Mouse (Mus musculus): ENCODE data around the gene Cwh43.

The Cwh43 gene

DNA sequence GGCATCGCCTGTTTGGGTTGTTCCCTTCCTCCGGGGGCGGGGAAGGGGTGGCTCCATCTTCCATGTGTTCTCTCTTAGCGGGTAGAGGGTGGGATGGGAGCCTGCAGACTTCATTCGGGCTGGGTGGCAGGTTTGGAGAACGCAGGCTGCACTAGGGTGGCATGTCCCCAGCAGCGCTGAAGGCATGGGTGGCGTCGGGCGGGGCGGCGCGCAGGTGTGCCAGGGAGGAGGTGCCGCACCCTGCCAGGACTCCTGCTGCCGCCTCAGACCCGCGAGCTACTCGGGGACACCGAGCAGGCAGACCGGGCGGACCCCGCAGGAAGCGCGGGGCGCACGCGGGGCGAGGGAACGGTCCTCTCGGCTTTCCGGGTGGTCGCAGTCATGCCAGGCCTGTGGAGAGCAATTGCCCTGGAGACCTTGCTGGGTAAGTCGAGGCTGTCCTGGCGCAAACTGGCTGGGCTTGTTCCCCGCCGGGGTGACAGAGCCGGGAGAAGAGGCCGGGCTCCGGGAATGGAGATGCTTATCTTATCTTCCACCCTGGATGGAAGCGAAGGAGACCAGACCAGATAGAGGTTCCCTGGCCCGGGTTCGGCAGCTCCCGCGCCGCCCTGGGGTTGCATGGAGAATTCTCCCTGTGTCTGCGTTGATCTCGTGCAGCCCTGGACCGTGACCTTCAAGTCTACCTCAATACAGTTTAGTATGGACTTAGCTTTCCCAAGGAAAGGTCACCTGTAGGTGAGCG lies at the start of gene Cwh43:
Gene Cwh43 (plus strand): TSS at position 95 of the 742 bp plus-strand sequence.
- DNase-seq (ENCODE audit: low spot score) = no peak

DNA sequence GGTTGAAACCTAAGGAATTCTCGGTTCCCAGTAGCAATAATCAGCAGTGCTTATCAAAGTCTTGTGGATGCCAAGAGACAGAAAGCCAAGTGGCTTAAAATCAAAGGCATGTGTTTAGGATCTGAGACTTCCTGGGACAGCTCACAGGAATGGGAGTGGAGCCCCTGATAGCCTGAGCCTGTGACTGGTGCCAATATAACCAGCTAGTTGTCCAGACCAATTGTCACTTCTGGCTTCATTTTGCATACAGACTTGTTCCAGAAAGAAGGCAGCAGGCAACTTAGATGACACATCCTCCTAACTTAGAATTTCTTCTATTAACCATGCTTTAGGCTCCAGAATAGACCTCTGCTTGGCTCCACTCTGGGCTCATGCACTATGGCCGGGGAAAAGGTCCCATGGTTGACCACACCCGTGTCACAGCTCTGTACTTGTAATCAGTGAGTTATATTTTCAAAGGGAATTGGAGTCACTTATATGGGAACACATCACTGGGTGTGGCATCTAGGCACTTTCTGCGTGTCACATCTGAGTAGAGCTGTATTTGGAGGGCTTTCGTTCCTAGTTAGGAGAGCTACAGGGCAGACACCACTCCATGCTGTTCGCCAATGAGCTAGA lies 46.6 kb upstream of the Cwh43 start:
- no peak for DNase-seq (ENCODE audit: low spot score)

- no peak for DNase-seq (ENCODE audit: low spot score)
Observed at GRCm38 (mm10) chr5:73359752-73360141, 46.1 kb upstream of the Cwh43 start.

GRCm38 (mm10) chr5:73360240-73360639 lies 45.6 kb upstream of the Cwh43 start:
- DNase-seq (ENCODE audit: low spot score) = no peak

DNA sequence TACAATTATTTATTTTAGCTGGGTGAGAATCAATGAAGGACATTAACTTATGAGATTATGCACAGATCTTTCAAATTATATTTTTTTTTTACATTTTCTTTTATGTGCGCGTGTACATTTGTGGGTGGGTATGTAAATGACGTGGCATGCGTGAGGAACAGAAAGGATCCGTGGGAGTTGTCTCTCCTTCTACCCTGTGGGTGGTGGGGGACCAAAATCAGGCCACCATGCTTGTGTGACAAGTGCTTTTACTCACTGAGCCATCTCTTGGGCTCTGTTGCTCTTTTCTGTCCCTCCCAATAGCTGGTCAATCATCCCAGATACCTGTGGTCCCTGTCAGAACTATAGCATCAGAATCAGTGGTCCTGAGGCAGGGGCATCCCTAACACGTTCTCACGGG lies 43.5 kb upstream of the Cwh43 start:
- DNase-seq (ENCODE audit: low spot score) = no peak

- no peak for DNase-seq (ENCODE audit: low spot score)
Observed at GRCm38 (mm10) chr5:73362791-73363190, 43.1 kb upstream of the Cwh43 start.

DNA sequence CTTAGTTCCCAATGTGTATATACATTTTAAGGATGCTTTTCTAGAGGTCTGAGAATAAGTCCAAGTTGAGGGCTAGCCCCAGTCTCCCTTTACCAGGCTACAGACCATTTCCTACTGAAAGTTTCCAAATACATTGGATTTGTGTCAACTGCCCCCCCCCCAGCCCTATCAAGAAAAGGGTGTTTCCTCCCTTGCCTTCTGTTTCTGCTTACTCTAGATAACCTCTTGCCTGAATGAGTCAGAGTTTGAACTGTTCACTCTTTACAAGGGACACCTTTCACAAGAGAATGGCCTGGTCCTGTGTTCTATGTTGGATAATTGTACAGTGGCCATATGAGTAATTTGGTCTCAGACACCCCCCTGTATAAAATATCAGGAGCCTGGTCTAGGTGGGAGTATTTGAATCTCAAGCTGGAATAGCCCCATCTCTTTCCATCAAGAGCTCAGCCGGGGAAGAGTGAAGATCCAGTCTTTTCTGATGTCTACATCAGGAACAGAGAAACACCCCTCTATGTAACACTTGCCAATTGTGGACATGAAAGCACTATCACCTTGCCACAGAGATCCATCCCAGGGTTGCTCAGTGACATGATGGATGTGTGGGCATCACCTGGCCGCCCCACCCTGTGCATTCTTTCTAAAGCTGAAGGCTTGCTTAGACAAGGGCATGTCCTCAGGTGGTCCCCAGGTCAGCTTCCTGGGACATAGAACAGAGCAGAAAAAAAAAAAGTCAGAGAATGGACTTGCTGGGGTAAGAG lies 41.6 kb upstream of the Cwh43 start:
- DNase-seq (ENCODE audit: low spot score) = no peak

DNA sequence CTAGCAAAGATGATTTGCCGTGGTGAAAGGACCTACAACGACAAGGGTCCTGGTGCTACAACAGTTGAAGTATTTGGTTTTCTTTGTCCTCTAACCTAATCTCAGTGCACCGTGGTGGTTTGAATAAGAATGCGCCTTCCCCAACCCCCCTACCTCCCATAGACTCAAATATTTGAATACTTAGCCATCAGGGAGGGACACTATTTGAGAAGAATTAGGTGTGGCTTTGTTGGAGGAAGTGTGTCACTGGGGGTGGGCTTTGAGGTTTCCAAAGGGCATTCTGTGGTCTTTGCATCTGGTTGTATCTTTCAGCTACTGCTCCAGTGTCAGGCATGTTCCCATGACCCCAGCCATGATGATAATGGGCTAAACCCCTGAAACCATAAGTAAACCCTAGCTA lies 38.0 kb upstream of the Cwh43 start:
- no peak for DNase-seq (ENCODE audit: low spot score)

GRCm38 (mm10) chr5:73368845-73369447 lies 36.9 kb upstream of the Cwh43 start:
- no peak for DNase-seq (ENCODE audit: low spot score)

DNA sequence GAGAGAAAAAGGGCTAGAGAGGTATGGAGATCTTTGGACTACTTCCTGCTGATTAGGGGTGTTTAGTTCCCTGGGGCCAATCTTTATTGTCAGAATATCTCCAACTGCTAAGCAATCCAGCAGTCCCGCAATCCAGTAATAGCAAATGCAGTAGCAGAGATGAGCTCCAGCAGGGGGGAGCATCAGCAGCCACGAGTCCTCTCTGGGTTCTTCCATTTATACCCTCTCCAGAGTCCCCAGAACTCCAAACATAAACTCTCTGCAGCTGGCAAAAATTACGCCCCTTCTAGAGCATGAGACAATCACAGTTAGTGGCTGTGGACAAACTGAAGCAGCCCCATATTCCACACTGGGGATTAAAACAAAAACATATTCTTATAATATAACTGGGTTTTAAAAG lies 36.1 kb upstream of the Cwh43 start:
- no peak for DNase-seq (ENCODE audit: low spot score)

- DNase-seq (ENCODE audit: low spot score) = no peak
Observed at GRCm38 (mm10) chr5:73372601-73373000, 33.3 kb upstream of the Cwh43 start.

- DNase-seq (ENCODE audit: low spot score) = no peak
Observed at GRCm38 (mm10) chr5:73373184-73373583, 32.7 kb upstream of the Cwh43 start.

DNA sequence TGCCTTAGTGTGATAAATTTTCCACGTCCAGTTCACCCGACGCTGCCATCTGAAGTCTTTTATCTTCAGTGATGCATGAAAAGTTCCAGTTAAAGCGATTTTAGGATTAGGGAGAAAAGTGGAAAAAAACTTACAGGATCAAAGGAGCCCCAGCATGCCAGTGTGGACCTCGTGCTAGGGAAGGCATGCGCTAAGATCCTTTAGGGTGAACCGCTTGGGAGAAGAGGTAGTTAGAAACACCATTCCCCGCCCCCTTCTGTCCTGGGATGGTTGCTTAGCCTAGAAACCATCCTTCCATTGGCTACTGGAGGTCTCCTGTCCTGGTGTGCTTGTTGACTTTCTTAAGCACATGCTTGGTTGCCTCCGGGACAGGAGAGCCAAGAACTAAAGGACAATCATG lies 29.8 kb upstream of the Cwh43 start:
- DNase-seq (ENCODE audit: low spot score) = no peak

DNA sequence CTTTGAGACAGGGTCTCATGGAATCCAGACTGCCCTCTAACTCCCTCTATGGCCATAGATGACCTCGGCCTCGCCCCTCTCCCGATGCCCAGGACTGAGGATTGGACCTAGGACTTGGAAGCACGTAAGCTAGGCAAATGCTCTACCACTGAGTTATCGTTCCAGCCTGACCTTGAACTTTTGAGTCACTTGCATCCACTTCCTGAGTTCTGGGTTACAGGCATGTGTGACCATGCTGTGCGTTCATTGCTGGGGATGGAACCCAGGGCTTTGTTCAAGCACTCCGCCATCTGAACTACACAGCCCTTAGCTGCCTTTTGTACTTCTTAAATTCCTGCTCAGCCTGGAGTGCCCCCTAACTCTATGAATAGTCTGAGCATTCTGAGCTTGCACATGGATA lies 29.4 kb upstream of the Cwh43 start:
- DNase-seq (ENCODE audit: low spot score) = no peak

DNA sequence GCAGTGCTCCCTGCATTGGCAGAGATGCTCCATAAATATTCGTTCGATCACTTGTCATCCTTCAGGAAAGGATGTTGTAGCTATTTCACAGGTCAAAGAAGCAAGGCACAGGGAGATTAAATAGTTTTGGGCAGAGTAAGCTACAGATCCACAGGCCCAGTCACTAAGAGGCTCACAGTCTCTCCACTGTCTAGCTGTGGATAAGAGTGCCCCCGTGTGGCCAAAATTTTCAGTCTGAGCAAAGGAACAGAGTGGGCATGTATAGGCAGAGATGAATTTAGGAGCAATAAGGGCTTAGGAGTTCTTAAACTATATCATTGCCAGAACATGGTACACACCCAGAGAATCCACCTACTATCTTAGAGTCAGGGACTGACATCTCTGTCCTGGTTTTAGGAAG lies 26.0 kb upstream of the Cwh43 start:
- peak; percentile 94 for DNase-seq (ENCODE audit: low spot score)

- DNase-seq (ENCODE audit: low spot score) = no peak
Observed at GRCm38 (mm10) chr5:73380829-73381228, 25.0 kb upstream of the Cwh43 start.

DNA sequence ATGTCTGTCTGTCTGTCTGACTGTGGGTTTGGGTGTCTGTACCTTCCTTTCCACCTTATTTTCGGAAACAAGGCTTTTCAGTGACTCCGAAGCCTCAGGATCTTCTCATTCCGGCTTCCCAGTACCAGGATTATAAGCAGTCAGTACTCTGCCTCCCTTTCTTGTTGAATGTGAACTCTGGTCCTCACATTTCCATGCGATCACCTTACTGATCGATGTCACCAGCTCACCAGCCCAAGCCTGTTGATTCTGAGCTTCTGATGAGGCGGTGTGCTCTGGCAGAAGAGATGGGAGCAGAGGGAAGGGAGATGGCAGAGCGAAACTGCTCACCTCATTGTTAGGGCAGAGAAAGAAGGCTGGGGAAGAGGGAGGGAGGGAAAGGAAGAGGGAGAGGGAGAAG lies 24.4 kb upstream of the Cwh43 start:
- DNase-seq (ENCODE audit: low spot score) = no peak

DNA sequence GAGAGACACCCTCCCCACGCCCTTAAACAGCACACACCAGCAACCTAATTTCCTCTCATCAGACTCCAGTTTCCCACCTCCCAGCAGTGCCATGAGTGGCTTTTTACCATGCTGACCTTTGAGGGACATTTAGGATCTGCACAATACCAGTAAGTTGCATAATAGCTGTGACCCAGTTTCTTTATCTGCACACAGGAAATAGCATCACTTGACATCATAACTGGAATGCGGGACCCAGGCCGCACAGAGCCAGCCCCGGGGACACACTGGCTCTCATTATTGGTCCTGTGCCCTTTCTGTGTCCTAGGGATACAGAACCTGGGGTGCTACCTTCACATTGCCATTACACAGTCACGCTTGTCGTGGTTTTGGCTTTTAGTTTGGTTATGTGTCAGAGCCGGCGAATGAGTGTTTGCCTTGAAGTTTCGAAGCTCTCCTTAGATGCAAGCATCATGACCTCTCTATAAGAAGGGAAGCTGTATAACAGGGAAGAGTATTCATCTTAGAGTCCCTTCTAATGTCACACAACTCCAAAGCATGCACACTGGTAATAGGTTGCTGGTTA lies 23.8 kb upstream of the Cwh43 start:
- DNase-seq (ENCODE audit: low spot score) = no peak

GRCm38 (mm10) chr5:73382737-73383646 lies 22.9 kb upstream of the Cwh43 start:
- peak; percentile 72 for DNase-seq (ENCODE audit: low spot score)

GRCm38 (mm10) chr5:73383647-73383970 lies 22.3 kb upstream of the Cwh43 start:
- DNase-seq (ENCODE audit: low spot score) = no peak

DNA sequence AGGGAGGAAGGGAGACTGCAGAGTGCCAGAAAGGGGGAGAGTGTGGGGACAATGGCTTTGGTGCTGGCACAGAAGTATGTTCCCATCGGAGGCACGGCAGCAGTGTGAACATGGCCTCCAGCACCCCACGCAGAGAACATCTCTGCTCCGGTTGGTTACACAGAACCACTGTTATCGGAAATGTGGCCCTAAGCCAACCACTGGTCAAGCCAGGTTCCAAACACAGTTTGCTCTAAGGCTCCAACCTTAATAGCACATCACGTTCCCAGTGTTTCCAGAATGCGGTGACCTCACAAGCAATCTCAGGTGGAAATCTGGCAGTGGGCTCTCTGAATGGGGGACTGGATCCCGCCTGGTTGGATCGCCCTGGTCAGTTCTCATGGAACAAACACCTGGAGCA lies 12.8 kb upstream of the Cwh43 start:
- DNase-seq (ENCODE audit: low spot score) = no peak

All from adipocyte (in vitro differentiated cells).